Mouse (Mus musculus) hindbrain, embryonic 14.5 days (tissue): ENCODE data around the gene Stk11ip. TPM values are rescaled to one million over a fixed set of nuclear protein-coding genes. Genes with fewer than 3 reads are reported as not detected.

Source experiments
- ATAC-seq: fragments of 200-750 bp; cut with Nextera tagmentation; 2 replicates; pipeline ENCODE4 v1.8.0; 2017; ENCODE audit warnings: moderate number of reproducible peaks, mild to moderate bottlenecking, moderate TSS enrichment, moderate library complexity; ENCODE audit not compliant: low FRiP score
- DNase-seq: peaks from one replicate; pipeline ENCODE4 v3.0.0-alpha.2; 2015; ENCODE audit warnings: low spot score
- H3K27ac ChIP-seq: fragments of 300-500 bp; sonication (generic); 2 replicates; pipeline ENCODE4 v1.5.1; 2014; ENCODE audit warnings: mild to moderate bottlenecking, moderate library complexity
- H3K27me3 ChIP-seq: fragments of 300-500 bp; sonication (generic); 2 replicates; pipeline ENCODE4 v1.6.1; 2014; ENCODE audit warnings: mild to moderate bottlenecking, low read length, mixed read lengths; ENCODE audit not compliant: control insufficient read depth, insufficient read depth
- H3K36me3 ChIP-seq: fragments of 300-500 bp; sonication (generic); replicated peaks from 2 replicates; pipeline ENCODE4 v1.6.1; 2014; ENCODE audit not compliant: control insufficient read depth, insufficient read depth
- H3K4me1 ChIP-seq: fragments of 300-500 bp; sonication (generic); replicated peaks from 2 replicates; pipeline ENCODE4 v1.6.1; 2014; ENCODE audit warnings: antibody characterized with exemption, low read length, mixed read lengths; ENCODE audit not compliant: control insufficient read depth, insufficient read depth
- H3K4me2 ChIP-seq: fragments of 300-500 bp; sonication (generic); replicated peaks from 2 replicates; pipeline ENCODE4 v1.6.1; 2014; ENCODE audit warnings: mild to moderate bottlenecking, moderate library complexity
- H3K4me3 ChIP-seq: fragments of 300-500 bp; sonication (generic); replicated peaks from 2 replicates; pipeline ENCODE4 v1.5.1; 2014; ENCODE audit warnings: mild to moderate bottlenecking, low read length
- H3K9ac ChIP-seq: fragments of 300-500 bp; sonication (generic); 2 replicates; pipeline ENCODE4 v1.6.1; 2014
- H3K9me3 ChIP-seq: fragments of 300-500 bp; sonication (generic); 2 replicates; pipeline ENCODE4 v1.6.1; 2016; ENCODE audit warnings: low read length; ENCODE audit not compliant: control insufficient read depth
- WGBS: fragments of 180-500 bp; shearing (Covaris S2); extraction: QIAGEN DNeasy Blood & Tissue Kit; methylation state at CpG from one replicate; pipeline ENCODE4 v1.1.7; 2014; 5-methylcytosine and 5-hydroxymethylcytosine counted together
- polyA plus RNA-seq: library from polyadenylated mRNA; unstranded; fragments of >200 nt; fragmentation: Nextera tagmentation; extraction: Ambion mirVana; gene quantifications from 2 replicates; pipeline ENCODE4 v1.2.1, GENCODE M21; 2014

Stk11ip gene
- 14.0 and 17.9 TPM in 2 replicates for polyA plus RNA-seq

DNA sequence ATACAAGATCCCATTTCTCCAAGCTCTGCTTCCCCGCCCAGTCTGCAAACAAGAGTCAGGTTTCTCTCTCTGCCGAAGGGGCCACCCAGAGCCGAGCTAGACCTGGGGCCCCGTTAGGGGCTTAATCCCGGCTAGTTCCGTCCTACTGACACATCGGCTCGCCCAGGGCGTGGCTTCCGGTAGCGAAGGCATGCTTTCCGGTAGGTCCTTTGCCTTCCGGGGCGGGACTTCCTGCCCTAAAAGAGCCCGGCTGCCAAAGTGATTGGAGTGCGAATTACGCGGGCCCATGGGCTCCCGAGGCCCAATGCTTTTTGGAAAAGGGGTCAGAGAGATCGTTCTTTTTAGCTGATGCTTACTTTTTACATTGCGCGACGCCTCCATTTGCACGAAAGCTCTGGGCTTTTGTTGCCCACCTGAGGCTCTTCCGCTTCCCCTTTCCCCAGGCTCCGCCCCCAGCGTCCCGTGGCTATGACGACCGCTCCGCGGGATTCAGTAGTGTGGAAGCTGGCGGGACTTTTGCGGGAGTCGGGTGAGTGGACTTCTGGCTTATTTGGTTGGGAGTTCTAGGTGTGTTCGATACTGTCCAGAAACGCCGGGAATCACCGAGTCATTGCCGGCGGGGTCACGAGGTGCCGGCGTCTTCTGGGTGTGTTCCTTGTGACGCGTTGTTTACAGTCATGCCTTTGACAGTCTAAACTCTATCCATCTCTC lies at the start of gene Stk11ip:
Stk11ip (plus strand) TSS at position 209 of the 711 bp plus-strand sequence.
- Histone ChIP-seq H3K4me2 (peak within 1 kb of the TSS; percentile 62), H3K9me3 (no peaks in the 10 kb centered on the region), H3K27ac (peak within 1 kb of the TSS; percentile 90), H3K27me3 (no peaks in the 10 kb centered on the region), H3K4me3 (peak within 1 kb of the TSS; percentile 49), H3K9ac (peak within 1 kb of the TSS; percentile 35), H3K4me1 (peaks cover 9% of the 10 kb centered on the region), H3K36me3 (peaks cover 12% of the 10 kb centered on the region)
- ATAC-seq (peak; percentile 94), DNase-seq (peak; percentile 92)
- WGBS = under 1% methylated on average over 46 of the region's 46 CpGs

DNA sequence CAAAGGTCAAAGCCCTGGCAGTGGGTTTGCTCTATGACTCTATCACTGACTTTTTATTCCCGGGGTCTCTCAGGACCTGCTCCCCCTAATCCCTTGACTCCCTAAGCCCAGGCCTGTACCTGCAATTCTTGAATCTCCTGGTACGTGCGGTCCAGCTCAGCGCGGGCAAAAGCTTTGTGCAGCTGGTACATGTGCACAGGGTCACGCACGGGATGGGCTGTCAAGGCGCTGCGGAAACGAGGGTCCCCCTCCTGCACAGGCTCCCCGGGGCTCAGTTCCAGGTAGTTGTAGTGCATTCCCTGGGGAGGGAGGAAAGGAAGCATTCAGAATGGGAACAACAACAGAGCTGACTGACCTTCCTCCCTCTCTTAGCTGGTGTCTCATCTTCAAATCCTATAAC lies 44.9 kb upstream of the Stk11ip start:
- H3K27me3 ChIP-seq = no peaks in the 10 kb centered on the region
- 92% methylated on average over 11 of the region's 11 CpGs for WGBS
- no peak overlapping the region for H3K4me3 ChIP-seq
- H3K27ac ChIP-seq = no peak overlapping the region
- no peaks in the 10 kb centered on the region for H3K9me3 ChIP-seq
- H3K36me3 ChIP-seq = peaks cover 52% of the 10 kb centered on the region
- peaks cover 37% of the 10 kb centered on the region for H3K4me1 ChIP-seq
- ATAC-seq (no peak), DNase-seq (no peak)
- H3K4me2 ChIP-seq = no peak overlapping the region
- H3K9ac ChIP-seq = no peak overlapping the region

DNA sequence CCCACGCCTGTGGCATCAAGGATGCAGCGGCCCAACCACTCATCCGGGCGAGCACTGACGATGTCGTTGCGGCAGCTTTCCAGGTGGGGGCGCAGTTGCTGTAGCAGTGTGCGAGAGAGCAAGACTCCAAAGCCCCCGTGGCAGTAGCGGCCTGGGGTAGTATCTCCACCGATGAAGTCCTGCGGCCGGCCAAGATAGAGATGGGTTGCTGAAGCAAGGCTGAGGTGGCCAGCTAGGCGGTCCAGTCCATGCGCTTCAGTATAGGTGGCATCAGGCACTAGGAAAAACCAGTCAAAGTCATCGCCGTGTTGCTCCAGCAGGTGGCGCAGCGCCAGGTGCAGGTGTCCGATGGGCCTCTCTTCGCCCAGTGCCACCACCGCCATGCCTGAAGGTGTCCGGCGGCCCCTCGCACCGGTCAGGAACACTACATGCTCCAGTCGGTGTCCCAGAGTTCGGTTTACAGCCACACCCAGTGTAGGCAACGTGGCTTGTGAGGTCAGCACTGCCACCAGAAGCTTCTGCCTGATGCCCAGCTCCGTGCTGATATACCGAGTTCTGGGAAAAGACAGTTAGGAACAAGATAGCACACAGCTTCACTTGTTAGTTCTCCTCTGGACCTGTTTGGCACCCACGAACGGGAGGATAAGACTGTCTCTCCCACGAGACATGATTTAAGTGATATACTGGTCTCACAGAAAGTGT lies 43.9 kb upstream of the Stk11ip start:
- Histone ChIP-seq H3K4me2 (peak overlapping the region; percentile 61), H3K27me3 (no peaks in the 10 kb centered on the region), H3K36me3 (peaks cover 48% of the 10 kb centered on the region), H3K9ac (no peak overlapping the region), H3K4me1 (peaks cover 38% of the 10 kb centered on the region), H3K9me3 (no peaks in the 10 kb centered on the region), H3K27ac (no peak overlapping the region), H3K4me3 (peak overlapping the region; percentile 87)
- DNase-seq (peak; percentile 83), ATAC-seq (peak; percentile 21; the same call in 1 of the 2 replicates)
- whole genome bisulfite sequencing = 8% methylated on average over 35 of the region's 35 CpGs

DNA sequence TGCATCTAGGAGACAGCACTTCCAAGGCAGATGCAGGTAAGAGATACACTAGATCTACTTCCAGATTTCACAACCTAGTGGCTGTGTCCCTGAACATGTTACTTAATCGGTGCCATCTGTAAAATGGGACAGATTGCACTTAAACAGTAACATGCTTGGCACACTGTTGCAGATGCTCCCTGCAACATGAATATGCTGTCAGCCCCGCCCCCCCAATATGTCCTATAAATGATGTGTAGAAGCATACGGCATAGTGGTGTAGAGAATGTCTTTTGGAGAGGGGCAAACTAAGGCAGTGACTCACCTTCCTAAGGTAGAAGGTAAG lies 43.4 kb upstream of the Stk11ip start:
- Histone ChIP-seq H3K27me3 (no peaks in the 10 kb centered on the region), H3K9ac (peak overlapping the region; percentile 90), H3K9me3 (no peaks in the 10 kb centered on the region), H3K4me2 (peak overlapping the region; percentile 61), H3K4me1 (peaks cover 38% of the 10 kb centered on the region), H3K36me3 (peaks cover 48% of the 10 kb centered on the region), H3K4me3 (peak overlapping the region; percentile 87), H3K27ac (0 out of 2 replicates have a peak overlapping the region, but pooled peaks have one; percentile 87)
- ATAC-seq = no peak
- 51% methylated on average over 3 of the region's 3 CpGs for WGBS
- DNase-seq = no peak

DNA sequence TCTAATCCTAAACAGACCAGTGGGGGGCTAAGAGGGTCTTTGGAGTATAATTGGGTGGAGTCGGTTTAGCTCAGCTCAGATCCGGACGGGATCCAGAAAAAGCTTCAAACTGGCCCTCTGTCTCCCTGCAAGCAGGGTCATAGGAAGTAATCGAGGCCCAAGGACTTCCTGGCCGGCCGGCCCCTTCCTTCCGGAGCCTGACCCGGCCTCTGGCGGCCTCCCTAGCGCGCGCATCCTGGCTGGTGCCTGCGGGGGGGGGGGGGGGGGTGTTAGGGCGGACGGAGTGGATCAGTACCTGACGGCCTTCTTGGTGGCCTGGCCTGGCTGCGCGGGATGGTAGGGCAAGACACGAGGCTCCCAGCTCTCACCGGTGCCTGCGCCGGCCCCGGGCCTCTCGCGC lies 42.8 kb upstream of the Stk11ip start:
- Histone ChIP-seq H3K4me3 (peak overlapping the region; percentile 87), H3K4me1 (peaks cover 38% of the 10 kb centered on the region), H3K27ac (peak overlapping the region; percentile 87), H3K9ac (peak overlapping the region; percentile 90), H3K27me3 (peaks cover under 1% of the 10 kb centered on the region; the same call in 1 of the 2 replicates), H3K9me3 (no peaks in the 10 kb centered on the region), H3K36me3 (peaks cover 48% of the 10 kb centered on the region), H3K4me2 (peak overlapping the region; percentile 61)
- ATAC-seq (no peak; the same call in 1 of the 2 replicates), DNase-seq (no peak)
- 2% methylated on average over 21 of the region's 25 CpGs for WGBS

DNA sequence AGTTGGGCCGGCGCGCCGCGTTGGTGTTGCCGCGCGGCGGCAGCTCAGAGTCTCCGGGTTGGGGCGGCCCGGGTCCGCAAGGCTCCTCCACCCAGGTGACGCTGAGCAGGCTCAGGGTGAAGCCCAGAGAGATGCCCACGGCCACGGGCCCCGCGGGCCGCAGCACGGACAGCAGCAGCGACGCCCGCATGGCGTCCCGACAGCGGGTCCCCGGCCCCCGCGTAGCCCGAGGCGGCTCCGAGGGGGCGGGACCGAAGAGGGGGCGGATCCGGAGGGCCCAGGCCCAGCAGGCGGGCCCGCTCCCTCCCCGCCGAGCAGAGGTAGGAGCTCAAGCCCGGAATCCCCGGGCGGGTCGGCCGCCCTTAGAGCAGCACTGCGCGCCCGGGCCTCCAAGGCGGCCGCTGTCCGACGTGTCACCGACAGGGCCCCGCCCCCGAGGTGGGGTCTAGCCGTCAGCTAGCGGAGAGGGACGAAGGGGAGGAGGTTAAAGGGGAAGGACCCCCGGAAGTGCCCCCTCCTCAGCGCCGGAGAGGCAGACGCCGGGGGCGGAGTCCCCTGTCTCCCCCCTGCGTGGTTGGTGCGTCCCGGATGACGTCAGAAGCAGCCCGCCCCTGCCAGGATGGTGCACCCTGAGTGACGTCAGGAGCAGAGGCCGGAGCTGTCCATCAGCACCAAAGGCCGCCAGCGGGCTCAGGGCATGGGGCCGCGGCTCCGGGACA lies 42.3 kb upstream of the Stk11ip start, which contains the start of the genes Chpf and Tmem198:
Chpf (minus strand) TSS at position 392 of the 719 bp plus-strand sequence.
Tmem198 (plus strand) TSS at position 617 of the 719 bp plus-strand sequence.
- peaks cover 47% of the 10 kb centered on the region for H3K36me3 ChIP-seq
- H3K9me3 ChIP-seq = no peaks in the 10 kb centered on the region
- H3K27me3 ChIP-seq = peaks cover 5% of the 10 kb centered on the region
- peak within 1 kb of the TSS; percentile 61 for H3K4me2 ChIP-seq
- ATAC-seq = peak; percentile 91
- 0% methylated on average over 70 of the region's 76 CpGs for WGBS
- H3K9ac ChIP-seq = peak within 1 kb of the TSS; percentile 90
- DNase-seq = peak; percentile 96
- H3K4me3 ChIP-seq = peak within 1 kb of the TSS; percentile 87
- H3K4me1 ChIP-seq = peaks cover 38% of the 10 kb centered on the region
- peak within 1 kb of the TSS; percentile 87 for H3K27ac ChIP-seq

DNA sequence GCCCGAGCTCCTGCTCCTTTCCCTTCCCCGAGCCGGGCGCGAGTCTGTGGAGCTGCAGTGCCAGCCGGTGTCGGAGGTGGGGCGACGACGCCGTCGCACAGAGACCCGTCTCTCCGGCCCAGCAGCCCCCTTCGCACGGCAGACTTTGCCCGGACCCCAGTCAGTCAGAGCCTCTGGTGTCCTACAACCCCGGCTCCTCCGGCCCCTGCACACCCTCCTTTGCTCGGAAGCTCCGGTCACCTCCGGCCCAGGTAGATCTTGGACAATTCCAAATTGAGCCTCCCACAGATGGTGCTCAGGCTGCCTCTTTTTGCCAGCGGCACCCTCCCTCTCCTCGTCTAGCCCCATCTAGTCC lies 41.7 kb upstream of the Stk11ip start:
- 0% methylated on average over 17 of the region's 24 CpGs for WGBS

DNA sequence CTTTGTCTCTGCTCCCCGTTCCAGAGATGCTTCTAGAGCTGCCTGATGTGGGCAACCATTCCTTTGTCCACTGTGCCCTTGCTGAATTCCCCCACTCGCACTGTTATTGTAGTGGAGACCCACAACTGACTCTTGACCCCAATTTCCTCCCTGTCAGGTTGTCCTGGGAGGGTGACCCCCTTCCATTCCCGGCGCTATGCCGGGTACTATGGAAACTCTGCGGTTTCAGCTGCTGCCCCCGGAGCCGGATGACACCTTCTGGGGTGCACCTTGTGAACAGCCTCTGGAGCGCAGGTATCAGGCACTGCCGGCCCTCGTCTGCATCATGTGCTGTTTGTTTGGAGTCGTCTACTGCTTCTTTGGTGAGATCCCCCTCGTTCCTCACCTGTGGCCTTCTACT lies 41.3 kb upstream of the Stk11ip start:
- peaks cover 38% of the 10 kb centered on the region for H3K4me1 ChIP-seq
- no peak for ATAC-seq
- DNase-seq = no peak
- peak overlapping the region; percentile 90 for H3K9ac ChIP-seq
- peak overlapping the region; percentile 87 for H3K4me3 ChIP-seq
- H3K4me2 ChIP-seq = peak overlapping the region; percentile 61
- peak overlapping the region; percentile 87 for H3K27ac ChIP-seq
- peaks cover 47% of the 10 kb centered on the region for H3K36me3 ChIP-seq
- H3K27me3 ChIP-seq = peaks cover 14% of the 10 kb centered on the region
- WGBS = 12% methylated on average over 13 of the region's 13 CpGs
- H3K9me3 ChIP-seq = no peaks in the 10 kb centered on the region

More for the DNA sequence above, 41.7 kb upstream of the Stk11ip start:
- Histone ChIP-seq H3K9me3 (no peaks in the 10 kb centered on the region), H3K27ac (peak overlapping the region; percentile 87), H3K9ac (peak overlapping the region; percentile 90), H3K4me3 (peak overlapping the region; percentile 87), H3K4me2 (peak overlapping the region; percentile 61), H3K4me1 (peaks cover 38% of the 10 kb centered on the region), H3K27me3 (peaks cover 10% of the 10 kb centered on the region), H3K36me3 (peaks cover 47% of the 10 kb centered on the region)
- DNase-seq = no peak
- no peak; the same call in none of the 2 replicates for ATAC-seq

DNA sequence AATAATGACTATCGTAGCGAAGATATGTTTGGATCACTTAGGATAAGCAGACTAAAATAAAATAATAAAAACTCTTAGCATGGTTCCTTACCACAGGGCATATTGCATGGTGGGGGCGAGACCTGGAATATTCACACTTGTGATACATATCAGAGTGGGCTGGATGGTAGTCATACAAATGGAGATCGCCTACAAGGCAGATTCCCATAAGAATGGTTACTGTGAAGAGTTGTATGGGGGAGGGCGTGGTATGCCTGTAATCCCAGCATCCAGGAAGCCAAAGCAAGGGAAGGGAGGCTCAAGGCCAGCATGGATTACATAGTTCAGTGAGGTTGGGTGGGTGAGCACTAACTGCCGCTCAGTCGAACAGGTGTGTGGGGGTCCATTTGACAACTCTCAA lies 40.6 kb upstream of the Stk11ip start:
- Histone ChIP-seq H3K9me3 (no peaks in the 10 kb centered on the region), H3K4me2 (peak overlapping the region; percentile 61), H3K36me3 (peaks cover 47% of the 10 kb centered on the region), H3K27ac (no peak overlapping the region), H3K4me3 (peak overlapping the region; percentile 87), H3K27me3 (peaks cover 21% of the 10 kb centered on the region), H3K9ac (peak overlapping the region; percentile 90), H3K4me1 (peaks cover 38% of the 10 kb centered on the region)
- ATAC-seq (no peak), DNase-seq (no peak)
- 82% methylated on average over 7 of the region's 7 CpGs for WGBS
